Mouse (Mus musculus) midbrain, embryonic 14.5 days (tissue): ENCODE measurements at regions not wholly inside any gene's neighbourhood (a gene's known extent, or its start where the extent isn't known, plus 50 kb on each side); places are given as distances from the start of the nearest gene placed in this dataset.

Source experiments
- ATAC-seq: fragments of 200-750 bp; cut with Nextera tagmentation; 2 replicates; pipeline ENCODE4 v1.8.0; 2017; ENCODE audit warnings: moderate number of reproducible peaks, moderate library complexity; ENCODE audit not compliant: low FRiP score, low TSS enrichment
- DNase-seq: peaks from one replicate; pipeline ENCODE4 v3.0.0-alpha.2; 2015
- H3K27ac ChIP-seq: fragments of 300-500 bp; sonication (generic); replicated peaks from 2 replicates; pipeline ENCODE4 v1.5.1; 2014; ENCODE audit warnings: mild to moderate bottlenecking, low read depth, low read length, moderate library complexity
- H3K27me3 ChIP-seq: fragments of 300-500 bp; sonication (generic); 2 replicates; pipeline ENCODE4 v1.6.1; 2014; ENCODE audit warnings: low read length, control low read depth, mixed read lengths; ENCODE audit not compliant: control insufficient read depth, insufficient read depth
- H3K36me3 ChIP-seq: fragments of 300-500 bp; sonication (generic); 2 replicates; pipeline ENCODE4 v1.6.1; 2014; ENCODE audit warnings: low read length, control low read depth; ENCODE audit not compliant: control insufficient read depth, insufficient read depth
- H3K4me1 ChIP-seq: fragments of 300-500 bp; sonication (generic); 2 replicates; pipeline ENCODE4 v1.6.1; 2014; ENCODE audit warnings: mild to moderate bottlenecking, antibody characterized with exemption, low read length, control low read depth; ENCODE audit not compliant: control insufficient read depth, insufficient read depth
- H3K4me2 ChIP-seq: fragments of 300-500 bp; sonication (generic); 2 replicates; pipeline ENCODE4 v1.6.1; 2014; ENCODE audit warnings: mild to moderate bottlenecking, low read length, moderate library complexity
- H3K4me3 ChIP-seq: fragments of 300-500 bp; sonication (generic); replicated peaks from 2 replicates; pipeline ENCODE4 v1.5.1; 2014; ENCODE audit warnings: low read depth, low read length
- H3K9ac ChIP-seq: fragments of 300-500 bp; sonication (generic); replicated peaks from 2 replicates; pipeline ENCODE4 v1.6.1; 2014; ENCODE audit warnings: mild to moderate bottlenecking, low read length, moderate library complexity
- H3K9me3 ChIP-seq: fragments of 300-500 bp; sonication (generic); 2 replicates; pipeline ENCODE4 v1.6.1; 2016; ENCODE audit warnings: low read length, control low read depth, mixed read lengths; ENCODE audit not compliant: control insufficient read depth
- WGBS: fragments of 180-500 bp; shearing (Covaris S2); extraction: QIAGEN DNeasy Blood & Tissue Kit; methylation state at CpG from one replicate; pipeline ENCODE4 v1.1.7; 2014; 5-methylcytosine and 5-hydroxymethylcytosine counted together

- H3K4me1 ChIP-seq, result peaks cover 4% of the 10 kb centered on the region; the same call in 1 of the 2 replicates
- no peak overlapping the region for H3K4me3 ChIP-seq
- DNase-seq, result no peak
- no peaks in the 10 kb centered on the region for H3K27me3 ChIP-seq
- 78% methylated on average over 6 of the region's 6 CpGs for WGBS
- H3K36me3 ChIP-seq, result no peaks in the 10 kb centered on the region
- H3K4me2 ChIP-seq, result no peak overlapping the region
- no peak overlapping the region for H3K9ac ChIP-seq
- no peaks in the 10 kb centered on the region for H3K9me3 ChIP-seq
- ATAC-seq, result no peak
- no peak overlapping the region for H3K27ac ChIP-seq
Observed at GRCm38 (mm10) chr2:74042430-74042829, 131.3 kb upstream of the Atp5g3 start.

GRCm38 (mm10) chr2:74039580-74039979 is 128.5 kb upstream of the Atp5g3 start:
- Histone ChIP-seq H3K4me3 (no peak overlapping the region), H3K36me3 (no peaks in the 10 kb centered on the region), H3K27me3 (no peaks in the 10 kb centered on the region), H3K27ac (no peak overlapping the region), H3K4me2 (no peak overlapping the region), H3K9ac (no peak overlapping the region), H3K4me1 (peaks cover 4% of the 10 kb centered on the region; the same call in 1 of the 2 replicates), H3K9me3 (no peaks in the 10 kb centered on the region)
- ATAC-seq, result no peak
- 34% methylated on average over 6 of the region's 6 CpGs for WGBS
- peak; percentile 44 for DNase-seq

GRCm38 (mm10) chr2:74036043-74036442 is 124.9 kb upstream of the Atp5g3 start:
- WGBS, result 92% methylated on average over 9 of the region's 9 CpGs
- H3K27me3 ChIP-seq, result no peaks in the 10 kb centered on the region
- no peak overlapping the region for H3K9ac ChIP-seq
- H3K4me3 ChIP-seq, result no peak overlapping the region
- ATAC-seq (no peak), DNase-seq (no peak)
- H3K27ac ChIP-seq, result no peak overlapping the region
- H3K9me3 ChIP-seq, result no peaks in the 10 kb centered on the region
- no peak overlapping the region for H3K4me2 ChIP-seq
- no peaks in the 10 kb centered on the region for H3K36me3 ChIP-seq
- peaks cover 4% of the 10 kb centered on the region; the same call in 1 of the 2 replicates for H3K4me1 ChIP-seq

GRCm38 (mm10) chr2:74032177-74033021 is 121.3 kb upstream of the Atp5g3 start:
- no peaks in the 10 kb centered on the region for H3K9me3 ChIP-seq

GRCm38 (mm10) chr2:74029938-74030337 is 118.8 kb upstream of the Atp5g3 start:
- ATAC-seq (no peak), DNase-seq (no peak)
- Histone ChIP-seq H3K9ac (no peak overlapping the region), H3K4me1 (peaks cover 4% of the 10 kb centered on the region), H3K9me3 (no peaks in the 10 kb centered on the region), H3K27ac (no peak overlapping the region), H3K36me3 (no peaks in the 10 kb centered on the region), H3K4me2 (no peak overlapping the region), H3K27me3 (no peaks in the 10 kb centered on the region), H3K4me3 (no peak overlapping the region)
- WGBS, result 93% methylated on average over 9 of the region's 9 CpGs

More at GRCm38 (mm10) chr2:74032177-74033021, 121.3 kb upstream of the Atp5g3 start:
- Histone ChIP-seq H3K9ac (no peak overlapping the region), H3K27ac (no peak overlapping the region), H3K27me3 (no peaks in the 10 kb centered on the region), H3K36me3 (no peaks in the 10 kb centered on the region), H3K4me2 (no peak overlapping the region), H3K4me3 (no peak overlapping the region), H3K4me1 (peaks cover 3% of the 10 kb centered on the region)
- 78% methylated on average over 11 of the region's 11 CpGs for WGBS
- DNase-seq, result no peak
- ATAC-seq, result no peak

- peak overlapping the region; percentile 27; the same call in 1 of the 2 replicates for H3K9ac ChIP-seq
- ATAC-seq, result no peak
Observed at GRCm38 (mm10) chr2:74027404-74028104, 116.4 kb upstream of the Atp5g3 start.

GRCm38 (mm10) chr2:74015146-74015545 is 104.0 kb upstream of the Atp5g3 start:
- ATAC-seq (no peak), DNase-seq (no peak)
- H3K9me3 ChIP-seq, result no peaks in the 10 kb centered on the region
- H3K4me2 ChIP-seq, result no peak overlapping the region
- H3K9ac ChIP-seq, result no peak overlapping the region
- no peaks in the 10 kb centered on the region for H3K36me3 ChIP-seq
- 71% methylated on average over 7 of the region's 7 CpGs for WGBS
- no peaks in the 10 kb centered on the region for H3K4me1 ChIP-seq
- H3K4me3 ChIP-seq, result no peak overlapping the region
- H3K27me3 ChIP-seq, result no peaks in the 10 kb centered on the region
- no peak overlapping the region for H3K27ac ChIP-seq

More at GRCm38 (mm10) chr2:74027404-74028104, 116.4 kb upstream of the Atp5g3 start:
- H3K27me3 ChIP-seq, result no peaks in the 10 kb centered on the region
- H3K9me3 ChIP-seq, result no peaks in the 10 kb centered on the region
- H3K4me3 ChIP-seq, result no peak overlapping the region
- WGBS, result 39% methylated on average over 11 of the region's 11 CpGs
- no peaks in the 10 kb centered on the region for H3K36me3 ChIP-seq
- H3K4me1 ChIP-seq, result peaks cover 4% of the 10 kb centered on the region
- peak overlapping the region; percentile 6; the same call in 1 of the 2 replicates for H3K27ac ChIP-seq
- peak; percentile 87 for DNase-seq
- no peak overlapping the region for H3K4me2 ChIP-seq

- no peak overlapping the region for H3K4me2 ChIP-seq
- H3K9ac ChIP-seq, result no peak overlapping the region
- no peaks in the 10 kb centered on the region for H3K27me3 ChIP-seq
- no peaks in the 10 kb centered on the region for H3K36me3 ChIP-seq
- 92% methylated on average over 3 of the region's 3 CpGs for WGBS
- H3K9me3 ChIP-seq, result no peaks in the 10 kb centered on the region
- ATAC-seq (no peak), DNase-seq (no peak)
- H3K4me3 ChIP-seq, result no peak overlapping the region
- no peak overlapping the region for H3K27ac ChIP-seq
- H3K4me1 ChIP-seq, result no peaks in the 10 kb centered on the region
Observed at GRCm38 (mm10) chr2:74014201-74014600, 103.1 kb upstream of the Atp5g3 start.
